Mouse (Mus musculus): Measurements from ENCODE around the gene Klhdc8b.

Gene Klhdc8b

DNA sequence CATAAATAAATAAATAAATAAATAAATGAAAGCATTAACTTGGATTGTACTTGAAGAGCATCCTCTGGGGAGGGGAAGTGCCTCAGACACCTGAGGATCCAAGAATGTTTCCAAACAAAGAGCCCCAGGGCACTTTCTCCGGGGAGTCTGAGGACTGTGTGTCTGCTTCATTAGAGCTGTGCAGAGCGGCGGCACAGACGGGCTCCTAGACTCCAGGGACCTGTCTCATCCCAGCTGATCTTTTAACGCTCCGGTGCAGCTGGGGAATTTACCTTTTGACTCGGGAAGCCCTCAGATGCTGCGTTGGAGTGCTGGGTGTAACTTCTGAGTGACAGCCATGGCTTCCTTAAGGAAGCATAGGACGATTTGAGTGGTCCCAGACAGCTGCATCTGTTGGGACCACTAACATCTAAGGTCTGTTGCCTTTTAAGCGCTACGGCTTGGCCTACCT, at the start of gene Klhdc8b:
Gene Klhdc8b (minus strand): TSS at position 401 of the 451 bp plus-strand sequence.
- peak; percentile 22 for DNase-seq (ENCODE audit: low spot score)

DNA sequence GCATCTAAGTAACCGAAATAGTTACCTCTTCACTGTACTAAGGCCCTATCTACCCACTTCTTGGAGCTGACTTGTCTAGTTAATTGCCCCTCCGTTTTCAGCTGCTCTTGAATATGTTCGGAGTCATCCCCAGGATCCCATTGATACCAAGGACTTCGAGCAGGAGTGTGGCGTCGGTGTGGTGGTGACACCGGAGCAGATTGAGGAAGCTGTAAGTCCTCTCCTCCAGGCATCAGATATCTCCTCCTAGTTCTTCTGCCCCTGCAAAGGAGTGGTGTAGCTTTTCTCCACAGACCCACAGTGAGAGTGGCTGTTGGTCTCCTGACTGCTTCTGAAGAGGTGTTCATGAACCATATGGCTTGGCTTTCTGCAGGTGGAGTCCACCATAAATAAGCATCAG, 47.4 kb upstream of the Klhdc8b start:
- no peak for DNase-seq (ENCODE audit: low spot score)

DNA sequence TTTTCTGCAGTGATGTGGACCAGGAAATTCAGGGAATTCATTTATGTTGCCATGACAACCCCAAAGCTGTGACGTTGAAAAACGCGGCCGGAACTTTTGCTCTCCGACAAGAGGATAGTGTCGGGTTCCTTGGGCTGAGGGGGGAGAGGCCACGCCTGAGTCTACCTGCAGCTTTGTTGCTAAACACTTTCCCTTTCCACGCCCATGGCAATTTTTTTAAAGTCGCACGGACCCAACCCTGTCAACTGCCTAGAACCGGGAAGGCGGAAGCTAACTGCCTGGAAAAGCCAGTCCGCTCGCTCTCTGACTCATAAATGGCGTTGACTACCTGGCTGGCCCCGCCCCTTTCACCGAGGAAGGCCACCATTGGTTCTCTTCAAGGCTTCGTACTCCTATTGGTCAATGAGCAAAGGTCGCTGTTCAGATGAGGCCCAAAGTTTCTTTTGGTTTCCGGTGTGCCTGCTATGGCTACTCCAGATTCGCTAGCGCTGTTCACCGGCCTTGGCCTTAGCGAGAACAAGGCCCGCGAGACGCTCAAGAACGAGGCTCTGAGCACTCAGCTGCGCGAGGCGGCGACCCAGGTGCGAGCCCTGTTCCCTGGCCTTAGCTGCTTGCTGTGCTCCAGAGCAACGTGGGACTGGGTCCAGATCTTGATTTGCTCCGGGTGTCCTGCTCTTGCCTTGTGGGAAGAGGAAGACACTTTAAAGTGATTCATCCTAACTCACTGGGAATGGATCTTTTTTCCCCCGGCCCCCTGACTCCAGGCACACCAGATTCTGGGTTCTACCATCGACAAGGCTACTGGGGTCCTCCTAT, 46.4 kb upstream of the Klhdc8b start, which contains the start of gene Qars:
Gene Qars (plus strand): TSS at position 88 of the 816 bp plus-strand sequence.
- DNase-seq (ENCODE audit: low spot score) = peak; percentile 95

DNA sequence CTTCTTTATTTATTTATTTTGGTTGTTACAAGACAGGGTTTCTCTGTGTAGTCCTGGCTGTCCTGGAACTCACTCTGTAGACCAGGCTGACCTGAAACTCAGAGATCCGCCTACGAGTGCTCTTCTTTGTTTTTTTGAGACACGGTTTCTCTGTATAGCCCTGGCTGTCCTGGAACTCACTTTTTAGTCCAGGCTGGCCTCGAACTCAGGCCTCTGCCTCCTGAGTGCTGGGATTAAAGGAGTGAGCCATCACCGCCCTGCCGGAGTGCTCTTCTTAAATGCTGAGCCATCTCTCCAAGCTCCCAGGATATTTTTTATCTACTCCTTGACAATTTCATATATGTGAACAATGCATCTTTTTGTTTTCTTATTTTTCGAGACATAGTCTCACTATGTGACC, 45.5 kb upstream of the Klhdc8b start:
- DNase-seq (ENCODE audit: low spot score) = no peak

DNA sequence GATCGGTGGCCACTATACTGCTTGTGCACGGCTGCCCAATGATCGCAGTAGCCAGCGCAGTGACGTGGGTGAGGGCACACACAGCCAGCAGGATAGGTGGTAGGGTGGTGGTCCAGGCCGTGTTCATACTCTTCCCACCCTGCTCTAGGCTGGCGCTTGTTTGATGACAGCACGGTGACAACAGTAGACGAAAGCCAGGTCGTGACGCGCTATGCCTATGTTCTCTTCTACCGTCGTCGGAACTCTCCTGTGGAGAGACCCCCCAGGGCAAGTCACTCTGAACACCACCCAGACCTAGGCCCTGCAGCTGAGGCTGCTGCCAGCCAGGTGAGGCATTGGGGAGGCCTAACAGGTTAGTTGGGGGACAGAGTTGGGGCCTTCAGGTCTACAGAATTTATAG, 38.6 kb upstream of the Klhdc8b start:
- no peak for DNase-seq (ENCODE audit: low spot score)

DNA sequence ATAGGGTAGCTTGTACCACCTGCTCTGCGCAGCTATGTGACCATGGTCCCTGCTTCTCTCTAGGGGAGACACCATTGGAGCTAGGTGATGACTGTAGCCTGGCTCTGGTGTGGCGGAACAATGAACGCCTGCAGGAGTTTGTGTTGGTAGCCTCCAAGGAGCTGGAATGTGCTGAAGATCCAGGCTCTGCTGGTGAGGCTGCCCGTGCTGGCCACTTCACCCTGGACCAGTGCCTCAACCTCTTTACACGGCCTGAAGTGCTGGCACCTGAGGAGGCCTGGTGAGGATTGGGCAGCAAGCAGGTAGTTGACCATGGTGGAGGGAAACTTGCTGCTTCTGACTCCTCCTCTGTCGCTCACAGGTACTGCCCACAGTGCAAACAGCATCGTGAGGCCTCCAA, 37.9 kb upstream of the Klhdc8b start:
- DNase-seq (ENCODE audit: low spot score) = no peak

DNA sequence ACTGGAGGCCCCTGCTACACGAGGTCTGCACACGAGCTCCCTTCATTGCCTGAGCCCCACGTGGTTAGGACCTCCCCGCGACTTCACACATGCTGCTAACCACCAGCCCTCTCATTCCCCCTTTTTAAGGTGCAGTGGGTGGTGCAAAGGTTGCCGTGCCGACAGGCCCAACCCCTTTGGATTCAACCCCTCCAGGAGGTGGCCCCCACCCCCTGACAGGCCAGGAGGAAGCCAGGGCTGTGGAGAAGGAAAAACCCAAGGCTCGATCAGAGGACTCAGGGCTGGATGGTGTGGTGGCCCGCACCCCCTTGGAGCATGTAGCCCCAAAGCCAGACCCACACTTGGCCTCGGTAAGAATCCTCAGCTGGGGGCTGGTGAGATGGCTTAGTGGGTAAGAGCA, 33.5 kb upstream of the Klhdc8b start:
- no peak for DNase-seq (ENCODE audit: low spot score)

DNA sequence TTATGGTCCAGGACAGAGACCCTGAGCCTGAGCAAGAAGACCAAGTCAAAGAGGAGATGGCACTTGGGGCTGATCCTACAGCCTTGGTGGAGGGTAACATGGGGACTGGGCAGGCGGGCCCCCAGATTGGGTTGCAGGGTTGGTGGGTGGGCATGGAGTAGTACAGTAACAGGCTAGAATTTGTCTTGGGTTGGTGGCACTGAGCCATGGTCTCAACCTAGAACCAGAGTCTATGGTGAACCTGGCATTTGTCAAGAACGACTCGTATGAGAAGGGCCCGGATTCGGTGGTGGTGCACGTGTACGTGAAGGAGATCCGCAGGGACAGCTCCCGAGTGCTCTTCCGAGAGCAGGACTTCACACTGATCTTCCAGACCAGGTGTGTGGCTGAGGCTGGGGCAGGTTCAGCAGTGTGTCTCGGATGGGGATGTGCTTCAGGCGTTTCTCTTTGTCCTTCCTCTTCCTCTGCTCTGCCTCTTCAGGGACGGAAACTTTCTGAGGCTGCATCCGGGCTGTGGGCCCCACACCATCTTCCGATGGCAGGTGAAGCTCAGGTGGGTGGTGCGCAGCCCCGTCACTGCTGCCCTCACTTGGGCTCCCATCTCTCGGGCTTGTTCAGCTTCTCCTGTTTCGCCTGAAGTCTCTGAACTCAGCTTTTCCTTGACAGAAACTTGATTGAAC, 32.9 kb upstream of the Klhdc8b start:
- no peak for DNase-seq (ENCODE audit: low spot score)

DNA sequence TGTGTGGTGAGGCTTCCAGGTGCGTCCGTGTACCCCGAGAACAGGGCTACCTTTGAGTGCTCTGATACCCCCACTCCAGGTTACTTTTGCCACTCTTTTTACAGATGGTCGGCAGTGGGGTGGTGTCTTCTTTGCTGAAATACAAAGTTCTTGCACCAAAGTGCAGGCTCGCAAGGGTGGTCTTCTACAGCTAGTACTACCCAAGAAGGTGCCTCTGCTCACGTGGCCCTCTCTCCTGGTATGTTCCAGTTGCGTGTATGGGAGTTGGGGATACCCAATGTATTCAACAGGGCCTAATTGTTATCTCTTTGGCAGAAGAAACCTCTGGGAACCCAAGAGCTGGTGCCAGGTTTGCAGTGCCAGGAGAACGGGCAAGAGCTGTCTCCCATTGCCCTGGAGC, 31.9 kb upstream of the Klhdc8b start:
- no peak for DNase-seq (ENCODE audit: low spot score)

DNA sequence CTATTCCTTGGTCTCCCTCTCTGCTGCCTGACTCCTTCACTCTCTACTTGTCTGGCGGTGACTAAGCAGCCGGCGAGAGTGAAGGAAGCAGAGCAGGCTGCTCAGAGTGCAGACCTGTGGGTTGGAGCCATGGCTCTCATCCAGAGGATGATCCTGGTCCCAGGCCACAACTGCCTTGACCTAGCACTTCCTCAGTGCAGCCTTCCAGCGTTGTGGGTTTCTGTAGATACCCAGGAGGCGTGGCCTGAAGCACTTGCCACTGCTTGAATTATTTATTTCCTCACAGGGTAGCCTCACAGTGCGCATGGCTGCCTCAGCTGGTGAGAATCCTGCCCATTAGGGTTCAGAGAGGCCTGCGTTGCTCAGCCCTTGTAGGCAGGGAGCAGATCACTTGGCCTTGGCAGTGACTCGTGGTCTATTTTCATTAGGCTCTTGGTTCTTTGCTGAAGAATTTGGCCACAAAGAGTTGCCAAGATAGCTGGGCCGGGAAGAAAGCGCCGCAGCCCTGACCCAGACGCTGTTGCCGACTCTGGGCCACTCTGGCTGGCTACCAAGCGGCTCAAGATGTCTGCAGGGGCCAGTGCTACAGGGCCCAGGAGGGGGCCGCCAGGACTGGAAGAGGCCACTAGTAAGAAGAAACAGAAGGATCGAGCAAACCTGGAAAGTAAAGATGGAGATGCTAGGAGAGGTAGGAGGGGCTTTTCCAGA, 30.8 kb upstream of the Klhdc8b start:
- DNase-seq (ENCODE audit: low spot score) = peak; percentile 75

DNA sequence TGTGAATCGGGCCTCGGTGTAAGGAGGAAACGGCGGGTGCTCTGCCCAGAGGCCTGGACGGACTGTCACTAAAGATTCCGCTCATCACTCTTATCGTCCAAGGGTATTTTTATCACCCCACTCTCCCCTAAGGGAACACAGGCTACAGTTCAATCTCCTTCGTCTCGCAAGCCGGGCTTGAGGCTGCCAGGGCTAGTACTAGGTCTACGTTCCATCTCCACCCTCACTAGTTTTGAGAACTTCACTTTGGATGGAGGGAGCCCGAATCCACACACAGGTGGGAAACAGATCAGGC, 29.9 kb upstream of the Klhdc8b start:
- DNase-seq (ENCODE audit: low spot score) = no peak

DNA sequence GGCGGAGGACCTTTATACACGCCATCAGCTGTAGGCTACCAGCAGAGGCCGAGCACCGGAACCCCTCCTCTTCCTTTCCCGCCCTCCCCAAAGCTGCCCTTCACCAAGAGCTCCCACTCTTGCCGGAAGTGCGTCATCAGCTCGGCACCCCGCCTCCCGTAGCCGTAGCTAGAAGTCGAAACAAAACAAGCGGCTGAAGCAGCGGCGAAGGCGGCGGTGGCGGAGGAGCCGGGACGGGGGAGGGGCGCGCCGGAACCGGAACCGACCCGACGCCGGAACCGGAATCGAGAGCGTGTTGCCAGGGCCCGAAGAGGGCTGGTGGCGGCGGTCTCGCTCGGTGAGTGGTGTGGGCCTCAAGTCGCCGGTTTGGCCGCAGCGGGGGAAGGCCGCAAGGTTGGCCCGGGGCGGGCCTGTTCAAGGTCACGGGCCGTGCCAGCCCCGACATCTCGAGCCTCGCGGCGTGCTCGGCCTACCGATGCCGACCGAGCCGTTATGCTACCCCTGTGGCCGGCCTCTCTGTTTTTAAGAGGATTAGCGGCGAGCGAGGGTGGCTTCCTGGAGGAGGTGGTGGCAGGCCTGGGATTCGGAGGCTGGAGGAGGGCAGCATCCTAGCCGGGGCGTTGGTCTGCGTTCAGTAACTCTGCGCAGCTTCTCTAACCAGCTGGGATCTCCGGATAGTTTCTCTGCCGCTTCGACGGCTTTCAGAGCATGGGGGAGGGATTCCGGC, 29.3 kb upstream of the Klhdc8b start, which contains the start of gene Usp19:
Gene Usp19 (plus strand): TSS at position 44 of the 727 bp plus-strand sequence.
- DNase-seq (ENCODE audit: low spot score) = peak; percentile 96

DNA sequence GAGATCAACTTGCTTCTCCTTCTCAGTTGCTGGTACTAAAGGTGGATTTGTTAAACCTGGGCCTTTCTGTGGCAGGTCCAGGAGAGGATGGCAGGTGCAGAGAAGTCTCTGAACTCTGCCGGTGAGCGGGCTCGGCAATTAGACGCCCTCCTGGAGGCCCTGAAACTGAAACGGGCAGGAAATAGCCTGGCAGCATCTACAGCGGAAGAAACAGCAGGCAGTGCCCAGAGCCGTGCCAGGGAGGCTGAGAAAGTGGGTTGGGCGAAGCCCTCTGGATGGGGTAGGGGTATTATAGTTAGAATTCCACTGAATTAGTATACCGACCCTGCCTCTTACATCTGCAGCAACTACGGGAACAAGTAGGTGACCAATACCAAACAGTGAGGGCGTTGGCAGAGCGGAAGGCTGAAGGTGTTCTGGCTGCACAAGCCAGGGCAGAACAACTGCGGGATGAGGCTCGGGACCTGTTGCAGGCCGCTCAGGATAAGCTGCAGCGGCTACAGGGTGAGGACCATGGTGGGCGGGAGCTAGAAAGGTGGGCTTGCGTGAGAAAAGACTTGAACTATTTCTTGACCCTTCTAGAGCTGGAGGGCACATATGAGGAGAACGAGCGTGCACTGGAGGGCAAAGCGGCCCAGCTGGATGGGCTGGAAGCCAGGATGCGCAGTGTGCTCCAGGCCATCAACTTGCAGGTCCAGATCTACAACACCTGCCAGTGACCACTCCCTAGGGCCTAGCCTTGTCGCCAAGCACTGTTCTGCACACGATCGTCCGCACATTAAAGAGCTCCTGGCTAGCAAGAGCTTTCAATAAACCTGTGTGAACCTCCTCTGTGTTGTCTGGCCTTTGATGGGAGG, 28.5 kb upstream of the Klhdc8b start:
- peak; percentile 43 for DNase-seq (ENCODE audit: low spot score)

DNA sequence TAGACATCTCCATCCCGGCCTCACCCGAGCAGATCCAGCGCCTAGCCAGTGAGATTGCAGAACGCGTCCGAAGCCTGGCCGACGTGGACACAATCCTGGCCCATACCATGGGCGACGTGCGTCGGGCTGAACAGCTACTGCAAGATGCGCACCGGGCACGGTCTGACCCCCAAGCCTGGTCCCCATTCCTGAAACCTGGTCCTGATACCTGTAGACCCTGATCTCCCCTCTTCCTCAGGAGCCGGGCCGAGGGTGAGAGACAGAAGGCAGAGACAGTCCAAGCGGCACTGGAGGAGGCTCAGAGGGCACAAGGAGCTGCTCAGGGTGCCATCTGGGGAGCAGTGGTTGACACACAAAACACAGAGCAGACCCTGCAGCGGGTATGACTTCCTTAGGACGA, 27.8 kb upstream of the Klhdc8b start:
- DNase-seq (ENCODE audit: low spot score) = no peak

DNA sequence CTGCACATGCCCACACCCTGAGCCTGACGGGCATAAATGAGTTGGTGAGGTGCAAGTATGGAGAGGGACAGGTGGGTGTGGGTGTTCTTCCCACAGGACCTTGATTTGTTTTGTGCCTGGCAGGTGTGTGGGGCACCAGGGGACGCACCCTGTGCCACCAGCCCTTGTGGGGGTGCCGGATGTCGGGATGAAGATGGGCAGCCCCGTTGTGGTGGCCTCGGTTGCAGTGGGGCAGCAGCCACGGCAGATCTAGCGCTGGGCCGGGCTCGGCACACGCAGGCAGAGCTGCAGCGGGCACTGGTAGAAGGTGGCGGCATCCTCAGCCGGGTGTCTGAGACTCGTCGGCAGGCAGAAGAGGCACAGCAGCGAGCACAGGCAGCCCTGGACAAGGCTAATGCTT, 27.0 kb upstream of the Klhdc8b start:
- no peak for DNase-seq (ENCODE audit: low spot score)

DNA sequence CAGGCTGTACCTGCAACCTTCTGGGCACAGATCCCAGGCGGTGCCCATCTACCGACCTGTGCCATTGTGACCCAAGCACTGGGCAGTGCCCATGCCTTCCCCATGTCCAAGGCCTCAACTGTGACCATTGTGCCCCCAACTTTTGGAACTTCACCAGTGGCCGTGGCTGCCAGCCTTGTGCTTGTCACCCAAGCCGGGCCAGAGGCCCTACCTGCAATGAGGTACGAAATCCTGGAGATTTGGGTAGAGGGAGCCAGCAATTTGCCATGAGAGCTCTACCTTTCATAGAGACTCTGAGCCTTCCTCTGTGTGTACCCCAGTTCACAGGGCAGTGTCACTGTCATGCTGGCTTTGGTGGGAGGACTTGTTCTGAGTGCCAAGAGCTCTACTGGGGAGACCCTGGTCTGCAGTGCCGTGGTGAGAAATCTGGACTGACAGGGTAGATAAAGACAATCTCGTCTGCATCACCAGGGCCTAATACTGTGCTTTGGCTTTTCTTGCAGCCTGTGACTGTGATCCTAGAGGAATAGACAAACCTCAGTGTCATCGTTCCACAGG, 25.7 kb upstream of the Klhdc8b start:
- DNase-seq (ENCODE audit: low spot score) = no peak

DNA sequence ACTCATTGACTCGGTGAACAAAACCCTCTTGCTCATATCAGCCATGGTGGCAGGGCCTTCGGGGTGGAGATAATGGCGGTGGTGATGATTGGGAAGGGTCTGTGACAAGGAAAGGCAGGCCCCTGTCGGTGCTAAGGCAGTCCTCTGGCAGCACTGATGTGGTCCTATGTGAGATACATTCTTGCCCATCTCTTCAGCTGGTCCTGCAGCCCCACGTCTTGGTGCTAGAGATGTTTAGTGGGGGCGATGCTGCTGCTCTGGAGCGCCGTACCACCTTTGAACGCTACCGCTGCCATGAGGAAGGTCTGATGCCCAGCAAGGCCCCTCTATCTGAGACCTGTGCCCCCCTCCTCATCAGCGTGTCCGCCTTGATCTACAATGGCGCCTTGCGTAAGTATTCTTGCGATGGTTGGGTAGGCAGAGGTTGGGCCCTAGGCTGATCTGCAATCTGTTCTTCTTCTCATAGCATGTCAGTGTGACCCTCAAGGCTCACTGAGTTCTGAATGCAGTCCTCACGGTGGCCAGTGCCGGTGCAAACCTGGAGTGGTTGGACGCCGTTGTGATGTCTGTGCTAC, 24.0 kb upstream of the Klhdc8b start:
- DNase-seq (ENCODE audit: low spot score) = no peak

DNA sequence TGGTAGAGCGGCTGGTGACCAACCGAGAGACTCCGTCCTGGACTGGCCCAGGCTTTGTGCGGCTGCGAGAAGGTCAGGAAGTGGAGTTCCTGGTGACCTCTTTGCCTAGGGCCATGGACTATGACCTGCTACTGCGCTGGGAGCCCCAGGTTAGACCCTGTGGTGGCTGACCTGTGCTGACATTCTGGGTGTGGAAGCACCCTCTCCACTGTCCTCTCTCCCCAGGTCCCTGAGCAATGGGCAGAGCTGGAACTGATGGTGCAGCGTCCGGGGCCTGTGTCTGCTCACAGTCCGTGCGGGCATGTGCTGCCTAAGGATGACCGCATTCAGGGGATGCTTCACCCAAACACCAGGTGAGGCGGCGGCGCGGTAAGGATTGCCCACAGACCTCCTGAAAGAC, 22.6 kb upstream of the Klhdc8b start:
- no peak for DNase-seq (ENCODE audit: low spot score)

DNA sequence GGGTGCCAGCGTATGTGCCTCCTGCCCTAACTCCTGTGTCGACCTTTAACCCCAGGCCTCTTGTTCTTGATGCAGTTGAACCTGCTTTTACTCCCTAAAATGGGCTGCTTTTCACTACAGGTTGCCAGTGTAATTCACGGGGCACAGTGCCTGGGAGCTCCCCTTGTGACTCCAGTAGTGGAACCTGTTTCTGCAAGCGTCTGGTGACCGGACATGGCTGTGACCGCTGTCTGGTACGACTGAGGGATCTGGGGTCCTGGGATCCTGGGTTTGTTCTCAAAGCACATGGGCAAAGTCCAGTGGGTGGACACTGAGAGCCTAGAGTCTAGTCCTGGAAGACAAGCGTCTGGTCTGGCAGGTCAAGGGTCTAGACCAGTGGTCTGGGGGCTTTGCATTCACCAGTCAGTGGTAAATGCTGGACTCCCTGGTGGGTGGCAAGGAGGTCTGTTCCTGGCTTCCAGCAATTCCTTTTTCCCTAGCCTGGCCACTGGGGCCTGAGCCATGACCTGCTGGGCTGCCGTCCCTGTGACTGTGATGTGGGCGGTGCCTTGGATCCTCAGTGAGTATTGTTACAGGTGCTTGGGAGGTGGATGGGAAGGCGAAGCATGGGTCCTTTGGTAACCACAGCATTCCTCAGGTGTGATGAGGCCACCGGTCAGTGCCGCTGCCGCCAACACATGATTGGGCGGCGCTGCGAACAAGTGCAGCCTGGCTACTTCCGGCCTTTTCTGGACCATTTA, 21.8 kb upstream of the Klhdc8b start:
- no peak for DNase-seq (ENCODE audit: low spot score)

All from MN1 (cell line).